Mouse (Mus musculus) C3H10T1/2 (cell line): Measurements from ENCODE around the gene Ccdc89. TPM values are rescaled to one million over a fixed set of nuclear protein-coding genes. Genes with fewer than 3 reads are reported as not detected.

Source experiments
- polyA plus RNA-seq, 2 experiments: library from polyadenylated mRNA; unstranded; fragments of >200 nt; fragmentation: generic; extraction: Trizol; gene quantifications; one replicate each; pipeline ENCODE4 v1.2.1; 2012; ENCODE audit warnings: missing spikeins in 2 of 2

Gene Ccdc89
- polyA plus RNA-seq, result under 1 TPM; 0.07 to 0.18 TPM

DNA sequence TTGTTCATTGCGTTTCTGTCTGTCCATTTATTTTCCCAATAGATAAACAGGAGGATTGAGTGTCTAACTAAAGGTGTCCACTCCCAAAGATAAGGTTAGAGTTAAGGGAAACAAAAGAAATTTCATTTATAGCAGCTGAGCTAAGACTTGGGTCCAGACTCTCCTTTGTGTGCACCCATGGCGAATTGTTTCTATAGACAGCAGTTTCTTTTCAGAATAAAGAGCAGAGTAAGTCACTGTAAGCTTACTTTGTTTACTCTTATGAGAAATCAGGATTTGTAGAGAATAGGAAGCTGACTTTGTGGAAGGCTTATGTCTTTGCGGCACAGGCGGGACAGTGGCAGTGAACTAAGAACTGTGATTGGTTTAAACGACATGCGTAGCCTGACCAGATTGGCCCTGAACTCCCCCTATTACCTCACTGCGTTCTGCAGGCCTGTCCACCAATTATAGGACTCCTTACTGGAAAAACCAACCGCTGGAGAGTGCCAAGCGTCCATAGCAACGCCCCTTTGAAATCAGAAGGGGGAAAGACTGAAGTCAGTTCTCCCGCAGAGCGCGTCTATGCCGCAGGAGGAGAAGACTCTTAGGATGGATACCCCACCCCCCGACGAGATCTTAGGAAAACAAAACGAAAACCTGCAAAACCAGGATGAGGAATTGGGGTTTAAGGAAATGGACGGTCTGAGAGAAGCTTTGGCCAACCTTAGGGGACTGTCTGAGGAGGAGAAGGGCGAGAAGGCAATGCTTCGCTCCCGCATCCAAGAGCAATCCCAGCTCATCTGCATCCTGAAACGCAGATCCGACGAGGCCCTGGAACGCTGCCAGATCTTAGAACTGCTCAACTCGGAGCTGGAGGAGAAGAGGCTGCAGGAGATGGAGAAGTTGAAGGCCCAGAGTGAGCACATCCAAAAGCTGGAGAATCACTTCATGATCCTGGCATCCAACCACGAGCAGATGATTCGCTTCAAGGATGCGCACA is at the start of gene Ccdc89:
TSS of gene Ccdc89 (plus strand) at position 558 of the 982 bp plus-strand sequence.

DNA sequence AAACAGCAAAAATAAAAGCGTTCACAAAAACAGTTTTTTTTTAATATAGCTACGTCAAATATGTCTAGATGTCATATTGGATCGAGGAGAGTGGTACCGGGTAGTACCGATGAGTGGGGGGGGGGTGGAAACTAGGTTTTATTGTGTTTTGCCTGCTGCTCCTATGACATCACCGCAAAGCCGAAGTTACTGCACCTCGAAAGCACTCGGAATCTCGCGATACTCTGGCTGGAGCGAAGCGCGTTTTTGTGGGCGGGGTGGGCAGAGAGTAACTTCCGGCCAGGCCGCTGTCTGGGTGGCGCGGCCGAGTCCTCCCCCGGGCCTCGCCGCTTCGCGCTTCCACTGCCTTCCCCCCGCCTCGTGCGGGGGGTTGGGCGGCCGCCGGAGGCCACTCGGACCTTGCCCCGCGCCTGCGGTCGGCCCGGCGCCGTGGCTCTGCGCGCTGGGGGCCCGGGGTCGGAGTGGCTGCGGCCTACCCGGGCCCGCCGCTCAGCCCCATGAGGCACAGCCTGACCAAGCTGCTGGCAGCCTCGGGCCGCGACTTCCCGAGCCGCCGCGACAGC is 16.2 kb downstream of the Ccdc89 start, which contains the start of gene Crebzf:
TSS of gene Crebzf (plus strand) at position 212 of the 563 bp plus-strand sequence.

DNA sequence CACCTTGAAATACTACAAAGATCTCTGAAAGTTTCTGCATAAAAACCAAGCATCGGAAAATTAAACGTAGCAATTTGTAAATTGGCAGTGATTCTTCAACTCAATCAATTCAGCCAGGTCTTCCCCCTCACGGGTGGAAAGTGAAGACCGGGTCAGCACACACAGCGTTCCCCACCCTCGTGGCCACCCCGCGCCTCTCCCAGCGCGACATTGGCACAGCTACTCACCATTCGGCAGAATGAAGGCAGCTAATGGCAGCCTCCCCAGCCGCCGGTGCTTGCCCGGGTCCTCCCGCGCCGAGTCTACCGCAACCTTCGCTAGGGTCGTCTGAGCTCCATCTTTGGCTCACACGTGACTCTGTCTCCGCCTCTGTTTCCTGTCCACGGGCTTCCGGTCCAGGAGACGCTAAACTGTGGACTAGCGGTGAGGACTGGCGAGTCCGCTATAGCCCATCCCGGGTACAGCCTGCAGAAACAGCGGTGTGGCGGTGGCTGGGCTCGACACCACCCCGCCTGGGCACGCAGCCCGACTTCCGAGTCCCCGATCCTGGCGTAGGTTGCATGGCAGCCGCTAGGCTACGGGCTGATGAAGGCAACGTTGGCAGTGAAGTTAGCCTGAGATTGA is 30.6 kb downstream of the Ccdc89 start, which contains the start of gene Tmem126a:
TSS of gene Tmem126a (minus strand) at position 385 of the 624 bp plus-strand sequence.

DNA sequence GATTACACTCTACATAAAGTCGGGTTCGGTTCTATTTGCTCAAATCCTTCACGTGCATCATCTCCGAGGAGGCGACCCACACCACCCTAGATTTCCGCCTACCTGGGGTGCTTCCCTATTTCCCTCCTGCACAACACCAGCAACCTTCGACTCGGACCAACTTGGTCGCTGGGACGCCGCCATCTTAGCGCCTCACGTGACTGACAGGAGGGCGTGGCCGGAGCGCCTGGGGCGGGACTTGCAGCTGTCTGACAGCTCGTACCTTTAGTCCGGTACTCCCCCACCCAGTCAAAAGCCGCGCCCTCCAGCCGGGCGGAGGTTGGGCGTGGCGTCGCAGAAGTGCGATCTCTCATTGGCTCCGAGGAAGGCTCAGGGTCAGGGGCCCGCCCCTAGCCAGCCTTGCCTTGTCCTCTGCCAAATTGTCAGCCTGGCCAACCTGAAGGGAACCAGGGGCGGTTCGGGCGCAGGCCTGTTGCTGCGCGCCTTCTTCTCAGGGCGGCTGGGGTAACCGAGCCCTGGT is 49.5 kb downstream of the Ccdc89 start, which contains the start of gene Tmem126b:
TSS of gene Tmem126b (minus strand) at position 209 of the 520 bp plus-strand sequence.

DNA sequence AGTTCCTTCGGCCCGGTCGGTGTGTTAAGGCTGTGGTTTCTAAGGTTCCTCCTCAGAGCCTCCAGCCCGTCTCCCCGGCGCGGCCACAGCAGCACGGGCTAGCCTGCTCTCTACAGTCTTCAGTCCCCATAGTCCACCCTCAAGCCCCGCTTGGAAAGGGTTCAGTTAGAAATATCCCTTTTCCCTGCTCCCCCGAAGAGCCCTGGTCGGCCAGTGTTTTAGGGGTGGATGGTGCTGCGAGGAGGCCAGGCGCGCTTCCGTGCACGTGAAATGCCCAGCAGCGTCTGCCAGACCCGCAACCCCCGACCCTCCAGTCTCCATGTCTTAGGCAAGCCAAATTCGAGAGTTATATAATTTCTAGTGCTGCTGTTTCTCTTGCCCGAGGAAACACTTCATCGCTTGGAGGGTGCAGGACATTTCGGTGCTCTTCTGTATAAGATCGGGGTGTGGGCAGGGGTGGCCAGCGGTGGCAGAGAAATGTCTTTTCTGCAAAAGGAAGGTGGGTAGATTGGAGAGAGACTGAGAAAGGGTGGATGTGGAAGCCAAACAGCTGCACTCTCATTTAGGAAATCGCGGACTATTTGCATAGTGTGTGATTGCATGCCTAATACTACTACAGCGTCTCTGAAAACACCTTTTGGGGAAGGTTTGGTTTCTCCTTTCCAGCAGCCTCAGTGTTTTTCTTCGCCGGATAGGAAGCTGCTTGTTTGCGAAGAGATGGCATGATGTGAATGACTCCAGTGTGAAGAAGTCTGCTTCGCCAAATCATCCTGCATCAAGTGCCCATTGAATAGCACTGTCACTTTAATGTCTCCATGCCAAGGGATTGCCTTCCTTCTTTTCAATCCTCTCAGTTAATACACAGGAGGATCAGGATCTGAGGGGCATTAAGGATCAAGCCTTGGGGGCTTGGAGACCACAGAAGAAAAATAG is 50.2 kb downstream of the Ccdc89 start, which contains the start of gene Dlg2:
TSS of gene Dlg2 (plus strand) at position 360 of the 933 bp plus-strand sequence.

Other genes starting within 250 kb of the Ccdc89 start
- not detected for gene Ccdc83, start 160.8 kb upstream of the Ccdc89 start, polyA plus RNA-seq
- under 1 TPM; 0.02 to 0.66 TPM for gene Sytl2, start 124.3 kb upstream of the Ccdc89 start, polyA plus RNA-seq
- gene Crebzf, start 16.2 kb downstream of the Ccdc89 start, polyA plus RNA-seq, result 10 to 100 TPM in 1 of 2 experiments, 1 to 10 TPM in 1; 2.3 to 15.6 TPM
- 10 to 100 TPM; 25.6 to 40.3 TPM for gene Tmem126a, start 30.7 kb downstream of the Ccdc89 start, polyA plus RNA-seq
- gene Tmem126b, start 49.4 kb downstream of the Ccdc89 start, polyA plus RNA-seq, result 10 to 100 TPM in 1 of 2 experiments, under 1 TPM in 1; 0.59 to 15.5 TPM
- under 1 TPM in 1 of 2 experiments, not detected in 1; 0.18 TPM for gene Dlg2, start 50.1 kb downstream of the Ccdc89 start, polyA plus RNA-seq